Mouse (Mus musculus): ENCODE results near the gene Uhrf2. TPM values are rescaled to one million over a fixed set of nuclear protein-coding genes. Genes with fewer than 3 reads are reported as not detected.
A peak's percentile ranks its signal among the peaks of the same experiment; 100 is the strongest.
"Not testable (repeated sequence)": the region's sequence is repeated elsewhere in the genome, so short reads cannot be mapped to it uniquely, and the experiment has no call there.

The Uhrf2 gene
- 10 to 100 TPM; 64.6 to 66.3 TPM for total RNA-seq (2021)
- long read RNA-seq, transcript Uhrf2-201 (16 exons, 3,536 nt): major isoform, 51 of 68 reads
- long read RNA-seq, partial matches to known transcripts: 5 of 68 reads
- long read RNA-seq, other reads (novel, unspliced or antisense): 9 of 68 reads

GRCm38 (mm10) chr19:30029894-30030635 is at the start of gene Uhrf2:
Gene Uhrf2, plus strand, starts transcription at chr19:30030513.
- peak; percentile 89 to 96 for DNase-seq (ENCODE audit: low spot score in 2 of 2)

- DNase-seq (ENCODE audit: low spot score in 2 of 2): no peak
These were observed 45.9 kb upstream of the Uhrf2 start for GRCm38 (mm10) chr19:29984208-29985005.

- DNase-seq (ENCODE audit: low spot score in 2 of 2): peak in 1 of 2 experiments; percentile 26
These were observed 43.7 kb upstream of the Uhrf2 start for GRCm38 (mm10) chr19:29986464-29987091.

GRCm38 (mm10) chr19:30000406-30001365 is 29.6 kb upstream of the Uhrf2 start:
- no peak for DNase-seq (ENCODE audit: low spot score in 2 of 2)

- DNase-seq (ENCODE audit: low spot score in 2 of 2): no peak
These were observed 28.8 kb upstream of the Uhrf2 start for GRCm38 (mm10) chr19:30001550-30001949.

- no peak for DNase-seq (ENCODE audit: low spot score in 2 of 2)
These were observed 26.7 kb upstream of the Uhrf2 start, which contains the start of gene Trpd52l3 for GRCm38 (mm10) chr19:30003621-30004020. Gene Trpd52l3, plus strand, starts transcription at chr19:30003790.

GRCm38 (mm10) chr19:30006371-30006770 is 23.9 kb upstream of the Uhrf2 start:
- DNase-seq (ENCODE audit: low spot score in 2 of 2): no peak

GRCm38 (mm10) chr19:30010520-30011296 is 19.6 kb upstream of the Uhrf2 start:
- DNase-seq (ENCODE audit: low spot score in 2 of 2): no peak

- DNase-seq (ENCODE audit: low spot score in 2 of 2): no peak
These were observed 16.0 kb upstream of the Uhrf2 start for GRCm38 (mm10) chr19:30014331-30014730.

GRCm38 (mm10) chr19:30016156-30016555 is 14.2 kb upstream of the Uhrf2 start:
- DNase-seq (ENCODE audit: low spot score in 2 of 2): no peak

GRCm38 (mm10) chr19:30023419-30023818 is 6.9 kb upstream of the Uhrf2 start:
- DNase-seq (ENCODE audit: low spot score in 2 of 2): not testable (repeated sequence)

- no peak for DNase-seq (ENCODE audit: low spot score in 2 of 2)
These were observed 1.2 kb upstream of the Uhrf2 start for GRCm38 (mm10) chr19:30029002-30029710.

- DNase-seq (ENCODE audit: low spot score in 2 of 2): no peak
These were observed 539 bp downstream of the Uhrf2 start for GRCm38 (mm10) chr19:30030636-30031467.

GRCm38 (mm10) chr19:30031468-30031931 is 1.2 kb downstream of the Uhrf2 start:
- no peak for DNase-seq (ENCODE audit: low spot score in 2 of 2)

- DNase-seq (ENCODE audit: low spot score in 2 of 2): no peak
These were observed 1.9 kb downstream of the Uhrf2 start for GRCm38 (mm10) chr19:30032206-30032605.

GRCm38 (mm10) chr19:30035361-30035760 is 5.0 kb downstream of the Uhrf2 start:
- no peak for DNase-seq (ENCODE audit: low spot score in 2 of 2)

GRCm38 (mm10) chr19:30043691-30044090 is 13.4 kb downstream of the Uhrf2 start:
- no peak for DNase-seq (ENCODE audit: low spot score in 2 of 2)

GRCm38 (mm10) chr19:30044630-30045029 is 14.3 kb downstream of the Uhrf2 start:
- no peak for DNase-seq (ENCODE audit: low spot score in 2 of 2)
